Mouse (Mus musculus): ENCODE results near the gene Timp4.

GRCm38 (mm10) chr6:115212132-115212903 is 39.7 kb downstream of the Timp4 start:
- TF ChIP-seq CTCF (IDR thresholded peaks at IDR 0.05; ENCODE audit: borderline replicate concordance, control insufficient read depth, extremely low read depth, insufficient read depth, low read length, poor library complexity), result no peak
- TF ChIP-seq POLR2A (IDR thresholded peaks at IDR 0.05; ENCODE audit: control insufficient read depth, extremely low read depth, insufficient read depth, low read length, poor library complexity), result no peak
